Mouse (Mus musculus) heart, embryonic 10.5 days (tissue): Measurements from ENCODE around the gene Klf7. TPM values are rescaled to one million over a fixed set of nuclear protein-coding genes. Genes with fewer than 3 reads are reported as not detected.

ENCODE experiments used
- DNase-seq: peaks from one replicate; pipeline ENCODE4 v3.0.0-alpha.2; 2017; ENCODE audit warnings: low spot score
- H3K27ac ChIP-seq: fragments of 300-500 bp; sonication (generic); 2 replicates; pipeline ENCODE4 v1.5.1; 2016; ENCODE audit warnings: mild to moderate bottlenecking
- H3K27me3 ChIP-seq: fragments of 300-500 bp; sonication (generic); 2 replicates; pipeline ENCODE4 v1.6.1; 2016; ENCODE audit warnings: mild to moderate bottlenecking; ENCODE audit not compliant: poor library complexity, insufficient read depth, severe bottlenecking
- H3K36me3 ChIP-seq: fragments of 300-500 bp; sonication (generic); 2 replicates; pipeline ENCODE4 v1.6.1; 2016; ENCODE audit warnings: mild to moderate bottlenecking, moderate library complexity
- H3K4me1 ChIP-seq: fragments of 300-500 bp; sonication (generic); 2 replicates; pipeline ENCODE4 v1.6.1; 2016; ENCODE audit warnings: mild to moderate bottlenecking
- H3K4me3 ChIP-seq: fragments of 300-500 bp; sonication (generic); 2 replicates; pipeline ENCODE4 v1.5.1; 2016; ENCODE audit warnings: mild to moderate bottlenecking, moderate library complexity
- H3K9me3 ChIP-seq: fragments of 300-500 bp; sonication (generic); 2 replicates; pipeline ENCODE4 v1.6.1; 2016; ENCODE audit warnings: mild to moderate bottlenecking, moderate library complexity
- WGBS: fragments of 180-500 bp; shearing (Covaris S2); methylation state at CpG from one replicate; pipeline ENCODE4 v1.1.7; 2016; 5-methylcytosine and 5-hydroxymethylcytosine counted together
- polyA plus RNA-seq: library from polyadenylated mRNA; unstranded; fragments of >200 nt; fragmentation: Nextera tagmentation; extraction: Ambion mirVana; gene quantifications from 2 replicates; pipeline ENCODE4 v1.2.1, GENCODE M21; 2016

The Klf7 gene
- polyA plus RNA-seq, 1 experiment from 2014 or later, result 15.1 TPM

DNA sequence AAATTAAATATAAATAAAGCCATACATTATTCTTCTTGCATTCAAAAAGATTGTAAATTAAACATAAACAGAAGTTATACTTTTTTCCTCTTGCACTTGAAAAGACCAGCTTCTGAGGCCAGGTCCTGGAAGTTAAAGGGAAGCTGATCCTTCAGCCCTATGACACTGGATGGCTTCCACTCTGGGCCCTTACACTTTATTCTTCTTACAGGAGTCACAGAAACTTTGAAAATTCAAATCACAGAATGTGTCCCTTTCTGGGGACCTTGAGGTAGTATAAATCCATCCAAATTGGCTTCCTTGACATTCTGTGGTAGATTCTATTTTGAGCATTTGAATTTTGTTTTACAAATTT is 75.3 kb downstream of the Klf7 start:
- DNase-seq, result no peak

DNA sequence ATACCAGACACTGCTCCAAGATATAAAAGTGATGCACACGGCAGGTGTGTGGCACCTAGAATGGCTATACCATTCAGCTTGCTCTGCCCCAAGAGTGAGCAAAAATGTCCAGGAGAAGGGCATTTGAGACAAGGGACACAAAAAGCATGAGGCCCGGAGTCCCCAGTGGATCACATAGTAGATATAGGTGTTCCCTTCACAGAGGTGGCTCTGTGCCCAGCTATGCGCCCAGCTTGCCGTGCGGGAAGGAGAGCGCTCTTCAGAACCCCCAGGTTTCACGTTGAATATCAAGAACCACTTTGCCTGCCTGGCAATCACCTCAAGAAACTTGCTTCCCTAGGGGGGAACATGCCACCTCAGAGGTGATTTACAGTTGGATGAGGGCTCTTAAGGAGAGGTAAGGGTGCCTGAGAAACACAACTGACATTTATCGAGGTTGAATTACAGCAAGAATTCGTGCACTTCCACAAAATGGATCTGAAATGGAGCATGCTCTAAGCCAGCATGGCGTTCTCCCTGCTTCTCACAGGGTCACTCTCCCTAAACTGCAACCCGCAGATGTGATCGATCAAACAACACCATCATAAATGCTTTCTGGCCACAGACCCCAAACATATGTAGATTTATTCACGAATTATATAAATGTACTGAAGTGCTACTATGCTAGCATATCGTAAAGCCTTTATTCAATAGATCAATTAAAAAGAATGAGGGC is 75.8 kb downstream of the Klf7 start:
- no peak overlapping the region for H3K4me3 ChIP-seq
- H3K4me1 ChIP-seq, result peaks cover 17% of the 10 kb centered on the region
- H3K9me3 ChIP-seq, result no peaks in the 10 kb centered on the region
- DNase-seq, result no peak
- H3K36me3 ChIP-seq, result no peaks in the 10 kb centered on the region
- no peak overlapping the region for H3K27ac ChIP-seq
- H3K27me3 ChIP-seq, result no peaks in the 10 kb centered on the region
- WGBS, result 88% methylated on average over 14 of the region's 14 CpGs

More for the DNA sequence above, 75.3 kb downstream of the Klf7 start:
- Histone ChIP-seq H3K9me3 (no peaks in the 10 kb centered on the region), H3K36me3 (no peaks in the 10 kb centered on the region), H3K4me3 (no peak overlapping the region), H3K27me3 (no peaks in the 10 kb centered on the region), H3K4me1 (peaks cover 12% of the 10 kb centered on the region; the same call in 1 of the 2 replicates), H3K27ac (no peak overlapping the region)

DNA sequence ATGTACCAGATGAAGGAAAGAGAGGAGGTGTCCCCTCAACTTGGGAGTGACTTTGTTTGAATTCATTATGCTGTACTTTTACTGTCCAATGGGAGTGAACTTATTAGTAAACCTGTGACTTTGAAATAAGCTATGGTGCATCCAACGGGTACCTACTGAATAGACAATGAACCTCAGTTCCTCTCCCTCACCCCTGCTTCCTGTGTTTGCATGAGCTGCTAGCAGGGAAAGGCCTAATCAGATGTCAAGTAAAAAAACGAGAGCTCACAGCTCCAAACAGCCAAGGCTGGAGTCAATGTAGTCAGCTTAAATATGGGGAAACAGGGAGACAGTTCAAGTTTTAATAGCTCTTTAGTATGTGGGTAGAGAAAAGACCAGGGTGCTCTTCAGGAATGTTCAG is 77.5 kb downstream of the Klf7 start:
- H3K27me3 ChIP-seq, result no peaks in the 10 kb centered on the region
- DNase-seq, result no peak
- H3K9me3 ChIP-seq, result no peaks in the 10 kb centered on the region
- no peak overlapping the region for H3K27ac ChIP-seq
- no peak overlapping the region for H3K4me3 ChIP-seq
- 45% methylated on average over 2 of the region's 2 CpGs for WGBS
- H3K4me1 ChIP-seq, result peaks cover 32% of the 10 kb centered on the region
- H3K36me3 ChIP-seq, result no peaks in the 10 kb centered on the region

DNA sequence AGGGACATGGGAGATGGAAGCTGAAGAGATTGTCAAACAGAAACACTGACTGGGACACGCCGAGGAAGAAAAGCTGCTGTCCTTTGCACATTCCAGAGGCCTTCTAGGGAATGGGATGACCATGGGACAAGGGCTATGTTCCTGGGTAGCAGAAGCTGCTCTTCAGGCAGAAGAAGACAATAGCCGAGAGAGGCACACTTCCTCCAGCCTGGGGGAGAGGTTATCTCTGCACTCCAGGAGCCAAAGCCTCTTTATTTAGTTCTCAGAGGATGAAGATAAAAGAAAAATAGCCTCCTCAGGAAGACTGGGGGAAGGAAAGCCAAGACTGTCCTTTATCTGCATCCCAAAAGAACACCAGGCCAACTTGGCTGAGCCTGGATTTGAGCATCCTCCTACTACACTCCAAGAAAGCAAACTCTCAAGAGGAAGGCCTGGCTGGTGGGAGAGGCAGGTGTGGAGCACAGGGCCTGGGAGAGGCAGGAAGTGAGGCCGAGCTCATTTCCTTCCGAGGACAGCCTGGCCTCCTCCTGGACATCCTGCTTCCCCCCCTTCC is 81.2 kb downstream of the Klf7 start:
- H3K4me1 ChIP-seq, result peaks cover 46% of the 10 kb centered on the region
- H3K4me3 ChIP-seq, result no peak overlapping the region
- peak overlapping the region; percentile 80 for H3K27ac ChIP-seq
- H3K9me3 ChIP-seq, result no peaks in the 10 kb centered on the region
- no peaks in the 10 kb centered on the region for H3K27me3 ChIP-seq
- H3K36me3 ChIP-seq, result 0 out of 2 replicates have a peak, but pooled peaks cover 4% of the 10 kb centered on the region
- DNase-seq, result no peak
- 29% methylated on average over 5 of the region's 5 CpGs for WGBS

DNA sequence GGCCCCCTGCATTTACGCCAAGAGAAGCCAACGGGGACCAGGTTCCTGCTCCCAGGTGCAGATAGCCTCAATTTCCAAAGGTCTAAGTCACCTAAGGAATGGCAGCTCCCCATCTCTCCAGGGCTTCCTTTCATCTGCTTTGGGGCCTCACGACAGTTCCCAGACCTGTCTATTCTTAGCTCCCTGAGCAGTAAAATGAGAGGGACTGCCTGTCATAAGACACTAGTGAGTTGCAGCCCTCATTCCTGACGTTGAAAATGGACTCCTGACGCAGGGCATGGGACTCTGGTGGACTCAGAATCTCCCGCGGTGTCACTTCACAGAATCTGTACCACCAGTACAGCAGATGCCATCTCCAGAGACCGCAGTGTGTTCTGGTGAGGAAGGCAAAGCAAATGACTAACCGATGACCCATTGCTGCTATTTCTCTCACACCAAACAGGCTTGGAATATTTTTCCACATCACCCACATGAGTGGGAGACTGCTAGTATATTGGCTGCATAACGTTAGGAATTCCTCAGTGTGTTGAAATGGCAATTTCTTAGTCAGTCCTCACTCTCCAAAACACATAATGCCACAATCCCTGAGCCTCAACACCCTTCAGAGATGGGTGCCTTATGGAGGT is 81.9 kb downstream of the Klf7 start:
- Histone ChIP-seq H3K9me3 (no peaks in the 10 kb centered on the region), H3K27ac (peak overlapping the region; percentile 80), H3K4me3 (no peak overlapping the region), H3K27me3 (no peaks in the 10 kb centered on the region), H3K36me3 (peaks cover 6% of the 10 kb centered on the region; the same call in 1 of the 2 replicates), H3K4me1 (peaks cover 45% of the 10 kb centered on the region)
- WGBS, result 52% methylated on average over 10 of the region's 10 CpGs
- no peak for DNase-seq

DNA sequence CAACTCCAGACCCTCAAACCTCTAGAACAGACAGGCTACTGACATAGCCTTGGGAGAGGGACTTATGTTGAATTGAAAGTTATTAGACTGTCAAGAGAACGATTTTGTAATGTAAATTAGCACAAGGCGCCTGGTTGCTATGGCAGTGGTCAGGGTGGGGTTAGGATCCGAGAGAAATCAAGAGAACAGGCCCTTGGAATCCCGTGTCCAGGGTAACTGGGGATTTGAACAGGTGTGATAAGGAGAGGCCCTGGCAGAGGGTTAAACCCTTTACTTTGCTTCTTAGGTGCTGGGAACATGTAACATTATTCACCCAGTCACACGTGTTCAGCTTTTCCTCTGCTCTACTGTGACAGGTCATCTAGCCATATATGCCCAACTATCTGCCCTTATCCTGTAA is 83.7 kb downstream of the Klf7 start:
- H3K4me1 ChIP-seq, result peaks cover 41% of the 10 kb centered on the region
- no peak overlapping the region for H3K4me3 ChIP-seq
- no peaks in the 10 kb centered on the region for H3K27me3 ChIP-seq
- 69% methylated on average over 5 of the region's 5 CpGs for WGBS
- DNase-seq, result no peak
- H3K27ac ChIP-seq, result no peak overlapping the region
- H3K9me3 ChIP-seq, result no peaks in the 10 kb centered on the region
- H3K36me3 ChIP-seq, result peaks cover 19% of the 10 kb centered on the region; the same call in 1 of the 2 replicates

DNA sequence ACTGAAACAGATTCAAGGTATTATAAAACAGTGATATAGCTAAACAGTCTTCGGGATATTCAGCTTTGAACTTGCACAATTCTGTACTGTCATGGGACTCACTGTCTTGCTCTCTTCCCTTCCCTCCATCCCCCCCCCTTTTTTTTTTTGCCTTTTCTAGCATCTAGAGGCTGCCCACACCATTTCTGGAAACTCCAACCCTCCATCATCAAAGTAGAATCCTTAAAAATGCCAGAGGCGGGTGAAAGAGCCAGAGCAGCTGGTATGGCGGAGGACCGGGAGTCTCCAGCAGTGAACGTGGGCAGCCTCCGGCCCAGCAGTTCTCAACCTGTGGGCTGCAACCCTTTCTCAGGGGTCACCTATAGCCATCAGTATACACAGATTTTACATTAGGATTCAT is 84.3 kb downstream of the Klf7 start:
- H3K27ac ChIP-seq, result no peak overlapping the region
- no peaks in the 10 kb centered on the region for H3K9me3 ChIP-seq
- no peak for DNase-seq
- H3K4me3 ChIP-seq, result no peak overlapping the region
- WGBS, result 92% methylated on average over 6 of the region's 6 CpGs
- H3K4me1 ChIP-seq, result peaks cover 41% of the 10 kb centered on the region
- no peaks in the 10 kb centered on the region for H3K27me3 ChIP-seq
- peaks cover 19% of the 10 kb centered on the region; the same call in 1 of the 2 replicates for H3K36me3 ChIP-seq

DNA sequence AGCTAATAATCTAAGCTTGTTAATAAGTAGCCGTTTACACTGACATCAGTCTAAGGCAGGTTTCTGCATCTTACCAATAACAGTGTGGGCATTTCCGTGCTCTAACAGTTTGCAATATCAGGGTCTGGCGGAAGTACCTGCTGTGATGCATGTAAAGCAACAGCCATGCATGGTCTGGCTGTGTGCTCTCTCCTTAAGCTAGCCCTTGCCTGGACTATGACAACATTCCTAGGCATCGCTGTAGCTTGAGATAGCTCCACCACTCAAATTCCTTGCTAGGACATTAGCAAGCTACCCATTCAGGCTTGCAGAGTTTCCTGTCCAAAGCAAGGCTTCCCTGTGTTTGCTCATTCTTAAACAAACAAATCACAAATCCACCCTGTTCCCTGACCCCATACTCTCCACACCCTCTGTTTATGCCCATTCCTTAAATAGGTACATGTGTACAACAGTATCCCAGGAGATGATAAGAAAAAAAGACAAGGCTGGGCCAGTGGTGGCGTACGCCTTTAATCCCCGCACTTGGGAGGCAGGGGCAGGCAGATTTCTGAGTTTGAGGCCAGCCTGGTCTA is 85.1 kb downstream of the Klf7 start:
- H3K4me1 ChIP-seq, result peaks cover 38% of the 10 kb centered on the region
- 71% methylated on average over 7 of the region's 7 CpGs for WGBS
- H3K27me3 ChIP-seq, result no peaks in the 10 kb centered on the region
- H3K9me3 ChIP-seq, result no peaks in the 10 kb centered on the region
- H3K4me3 ChIP-seq, result no peak overlapping the region
- H3K36me3 ChIP-seq, result peaks cover 19% of the 10 kb centered on the region; the same call in 1 of the 2 replicates
- no peak overlapping the region for H3K27ac ChIP-seq
- no peak for DNase-seq

DNA sequence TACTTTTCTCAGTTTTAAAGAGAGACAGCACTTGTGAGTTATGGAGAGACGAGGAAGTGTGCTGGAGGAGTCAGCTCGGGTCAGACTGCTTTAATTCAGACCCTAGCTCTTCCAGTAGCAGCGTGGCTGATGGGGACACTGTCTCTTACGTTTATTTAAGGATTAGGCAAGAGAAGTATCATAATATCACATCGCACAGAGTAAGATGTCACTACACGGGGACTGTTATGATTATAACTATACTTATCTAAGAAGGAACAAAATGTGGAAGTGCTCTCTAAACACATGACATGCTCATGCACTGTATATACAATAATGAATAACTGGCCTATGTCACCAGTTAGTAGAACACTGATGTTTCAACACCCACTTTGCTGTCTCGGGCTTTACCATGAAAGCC is 86.3 kb downstream of the Klf7 start:
- WGBS, result 60% methylated on average over 7 of the region's 7 CpGs
- peaks cover 28% of the 10 kb centered on the region for H3K4me1 ChIP-seq
- H3K27me3 ChIP-seq, result no peaks in the 10 kb centered on the region
- no peak for DNase-seq
- no peak overlapping the region for H3K4me3 ChIP-seq
- no peak overlapping the region for H3K27ac ChIP-seq
- H3K36me3 ChIP-seq, result peaks cover 19% of the 10 kb centered on the region; the same call in 1 of the 2 replicates
- H3K9me3 ChIP-seq, result no peaks in the 10 kb centered on the region

DNA sequence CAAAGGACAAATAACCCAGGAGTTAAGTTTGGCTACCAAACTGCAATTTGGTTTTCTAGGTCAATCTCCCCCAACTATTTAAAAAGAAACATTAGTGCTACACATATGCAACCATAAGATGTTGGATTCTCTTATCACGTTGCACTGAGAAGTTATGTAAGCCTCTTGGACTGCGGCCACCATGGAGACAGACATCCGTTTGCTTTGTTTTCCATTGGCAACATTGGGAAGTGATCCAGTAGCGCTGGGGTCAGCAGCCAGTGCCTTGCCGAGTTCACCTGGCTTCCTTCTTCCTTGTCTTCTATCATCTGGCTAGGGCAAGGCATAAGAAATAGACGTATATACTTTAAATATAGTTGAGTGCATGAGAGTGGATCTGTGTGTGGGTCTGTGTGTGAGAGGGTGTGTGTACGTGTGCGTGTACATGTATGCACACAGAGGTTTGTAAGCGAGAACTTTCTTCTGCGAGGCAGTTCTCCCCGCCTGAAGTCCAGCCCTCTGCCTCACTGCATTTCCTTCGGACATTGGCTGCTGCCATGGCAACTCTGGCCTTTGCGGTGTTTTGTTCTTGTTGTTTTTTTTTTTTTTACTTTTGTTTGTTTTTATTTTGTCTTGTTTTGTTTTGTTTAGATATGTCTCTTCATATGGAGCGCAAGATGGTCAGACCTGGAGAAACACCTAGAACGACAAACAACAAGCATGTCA is 86.8 kb downstream of the Klf7 start:
- WGBS, result 74% methylated on average over 15 of the region's 15 CpGs
- Histone ChIP-seq H3K36me3 (peaks cover 19% of the 10 kb centered on the region; the same call in 1 of the 2 replicates), H3K4me3 (no peak overlapping the region), H3K27ac (no peak overlapping the region), H3K9me3 (no peaks in the 10 kb centered on the region), H3K27me3 (no peaks in the 10 kb centered on the region), H3K4me1 (peaks cover 22% of the 10 kb centered on the region)
- no peak for DNase-seq

DNA sequence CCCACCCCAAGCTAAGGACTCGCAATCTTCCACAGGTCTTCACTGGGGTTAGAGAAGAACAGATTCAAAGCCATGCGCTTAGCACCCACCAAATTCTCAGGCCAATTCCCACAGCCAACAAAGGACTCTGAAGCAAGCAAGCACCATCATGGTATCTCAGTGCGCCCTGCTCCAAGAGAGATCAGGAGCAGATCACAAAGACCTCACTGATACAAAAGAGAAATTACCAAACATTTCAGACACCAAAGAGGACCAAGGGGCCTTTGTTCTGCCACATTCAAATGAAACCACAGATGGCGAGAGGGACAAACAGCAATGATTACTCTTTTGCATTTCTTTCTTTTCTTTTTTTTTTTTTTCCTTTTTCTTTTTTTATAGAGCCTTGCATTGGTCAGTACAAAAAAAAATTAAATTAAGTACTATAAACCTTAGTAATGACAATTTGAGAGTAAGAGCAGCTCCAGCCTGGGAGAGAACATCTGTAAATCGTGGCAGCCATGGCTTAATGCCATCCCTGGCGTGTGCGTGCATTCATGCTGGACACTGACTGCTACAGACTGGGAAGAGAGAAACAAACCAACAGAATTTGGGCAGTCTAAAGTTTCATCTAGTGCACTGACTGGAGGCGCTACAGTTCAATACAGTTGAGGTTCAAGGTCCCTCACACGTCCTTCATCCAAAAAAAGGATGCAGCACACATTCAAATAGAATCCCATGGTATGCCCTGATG is 89.4 kb downstream of the Klf7 start:
- no peak for DNase-seq
- no peak overlapping the region for H3K4me3 ChIP-seq
- peaks cover 15% of the 10 kb centered on the region; the same call in 1 of the 2 replicates for H3K36me3 ChIP-seq
- H3K9me3 ChIP-seq, result no peaks in the 10 kb centered on the region
- 89% methylated on average over 9 of the region's 9 CpGs for WGBS
- H3K4me1 ChIP-seq, result peaks cover 9% of the 10 kb centered on the region; the same call in 1 of the 2 replicates
- H3K27me3 ChIP-seq, result no peaks in the 10 kb centered on the region
- no peak overlapping the region for H3K27ac ChIP-seq

DNA sequence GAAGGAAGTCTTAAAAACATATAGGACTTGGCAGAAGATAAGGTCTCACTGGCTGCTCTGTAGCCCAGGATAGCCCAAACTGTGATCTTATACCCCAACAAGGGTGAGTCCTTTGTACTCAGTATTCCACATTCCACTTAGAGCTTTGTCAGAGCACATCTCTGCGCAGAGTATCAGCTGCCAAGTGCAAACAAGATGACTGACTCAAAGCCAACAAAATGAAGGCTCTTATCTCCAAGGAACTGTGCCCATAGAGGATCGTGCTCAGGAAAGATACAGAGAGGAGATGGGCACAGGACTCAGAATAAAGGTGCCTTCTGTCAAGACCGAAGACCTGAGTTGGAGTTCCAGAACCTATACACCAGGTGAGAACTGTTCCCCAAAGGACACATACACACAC is 100.1 kb downstream of the Klf7 start:
- Histone ChIP-seq H3K4me1 (peaks cover 34% of the 10 kb centered on the region), H3K27ac (no peak overlapping the region), H3K27me3 (no peaks in the 10 kb centered on the region), H3K36me3 (no peaks in the 10 kb centered on the region), H3K4me3 (no peak overlapping the region), H3K9me3 (no peaks in the 10 kb centered on the region)
- DNase-seq, result no peak
- WGBS, result 81% methylated on average over 3 of the region's 3 CpGs
